Mouse (Mus musculus) liver, embryonic 16.5 days (tissue): Measurements from ENCODE around the gene Elp1. TPM values are rescaled to one million over a fixed set of nuclear protein-coding genes. Genes with fewer than 3 reads are reported as not detected.

Experiments
- ATAC-seq: fragments of 200-750 bp; cut with Nextera tagmentation; 2 replicates; pipeline ENCODE4 v1.8.0; 2017; ENCODE audit warnings: low read depth, mild to moderate bottlenecking, moderate number of reproducible peaks, moderate library complexity
- H3K27ac ChIP-seq: fragments of 300-500 bp; sonication (generic); 2 replicates; pipeline ENCODE4 v1.5.1; 2014; ENCODE audit warnings: mild to moderate bottlenecking, low read length
- H3K27me3 ChIP-seq: fragments of 300-500 bp; sonication (generic); 2 replicates; pipeline ENCODE4 v1.6.1; 2014; ENCODE audit warnings: low read depth, low read length, mixed read lengths; ENCODE audit not compliant: control insufficient read depth, insufficient read depth
- H3K36me3 ChIP-seq: fragments of 300-500 bp; sonication (generic); 2 replicates; pipeline ENCODE4 v1.6.1; 2014; ENCODE audit warnings: mild to moderate bottlenecking; ENCODE audit not compliant: control insufficient read depth, insufficient read depth
- H3K4me1 ChIP-seq: fragments of 300-500 bp; sonication (generic); 2 replicates; pipeline ENCODE4 v1.6.1; 2014; ENCODE audit warnings: low read depth, low read length, mixed read lengths; ENCODE audit not compliant: control insufficient read depth
- H3K4me2 ChIP-seq: fragments of 300-500 bp; sonication (generic); 2 replicates; pipeline ENCODE4 v1.6.1; 2014; ENCODE audit warnings: low read depth, low read length, mixed read lengths
- H3K4me3 ChIP-seq: fragments of 300-500 bp; sonication (generic); 2 replicates; pipeline ENCODE4 v1.5.1; 2014; ENCODE audit warnings: low read depth, mild to moderate bottlenecking, low read length
- H3K9ac ChIP-seq: fragments of 300-500 bp; sonication (generic); 2 replicates; pipeline ENCODE4 v1.6.1; 2014; ENCODE audit warnings: low read depth, low read length
- H3K9me3 ChIP-seq: fragments of 300-500 bp; sonication (generic); replicated peaks from 2 replicates; pipeline ENCODE4 v1.6.1; 2016; ENCODE audit warnings: low read length; ENCODE audit not compliant: control insufficient read depth
- WGBS: fragments of 180-500 bp; shearing (Covaris S2); extraction: QIAGEN DNeasy Blood & Tissue Kit; methylation state at CpG from one replicate; pipeline ENCODE4 v1.1.7; 2014; ENCODE audit not compliant: insufficient replicate concordance; 5-methylcytosine and 5-hydroxymethylcytosine counted together
- polyA plus RNA-seq: library from polyadenylated mRNA; unstranded; fragments of >200 nt; fragmentation: Nextera tagmentation; extraction: Ambion mirVana; gene quantifications from 2 replicates; pipeline ENCODE4 v1.2.1, GENCODE M21; 2015

The Elp1 gene
- polyA plus RNA-seq, 1 experiment from 2014 or later = 10.9 TPM

GRCm38 (mm10) chr4:56756021-56756420 is 46.1 kb downstream of the Elp1 start:
- Histone ChIP-seq H3K36me3 (peaks cover 18% of the 10 kb centered on the region), H3K4me1 (no peaks in the 10 kb centered on the region), H3K9ac (no peak overlapping the region), H3K27ac (no peak overlapping the region), H3K27me3 (no peaks in the 10 kb centered on the region), H3K4me3 (no peak overlapping the region), H3K9me3 (no peaks in the 10 kb centered on the region), H3K4me2 (no peak overlapping the region)
- ATAC-seq = no peak
- WGBS = 75% methylated on average over 5 of the region's 5 CpGs

GRCm38 (mm10) chr4:56747456-56747855 is 54.7 kb downstream of the Elp1 start:
- Histone ChIP-seq H3K36me3 (peaks cover 17% of the 10 kb centered on the region), H3K4me2 (no peak overlapping the region), H3K9me3 (no peaks in the 10 kb centered on the region), H3K27ac (no peak overlapping the region), H3K27me3 (no peaks in the 10 kb centered on the region), H3K9ac (no peak overlapping the region), H3K4me1 (no peaks in the 10 kb centered on the region), H3K4me3 (no peak overlapping the region)
- ATAC-seq = no peak
- WGBS = 79% methylated on average over 9 of the region's 9 CpGs

- no peak overlapping the region for H3K9ac ChIP-seq
- no peaks in the 10 kb centered on the region for H3K4me1 ChIP-seq
- H3K9me3 ChIP-seq = no peaks in the 10 kb centered on the region
- no peak overlapping the region for H3K4me2 ChIP-seq
- ATAC-seq = no peak
- peaks cover 12% of the 10 kb centered on the region; the same call in 1 of the 2 replicates for H3K36me3 ChIP-seq
- no peak overlapping the region for H3K4me3 ChIP-seq
- WGBS = 76% methylated on average over 2 of the region's 2 CpGs
- no peak overlapping the region for H3K27ac ChIP-seq
- H3K27me3 ChIP-seq = no peaks in the 10 kb centered on the region
Observed at GRCm38 (mm10) chr4:56746345-56746744, 55.8 kb downstream of the Elp1 start.

GRCm38 (mm10) chr4:56743363-56744195 is 58.6 kb downstream of the Elp1 start, which contains the start of gene Actl7a:
Actl7a (plus strand) TSS chr4:56743413.
- Histone ChIP-seq H3K4me2 (no peak within 1 kb of the TSS), H3K9ac (no peak within 1 kb of the TSS), H3K4me1 (no peaks in the 10 kb centered on the region), H3K9me3 (no peaks in the 10 kb centered on the region), H3K4me3 (no peak within 1 kb of the TSS), H3K27ac (no peak within 1 kb of the TSS), H3K27me3 (no peaks in the 10 kb centered on the region), H3K36me3 (peaks cover 2% of the 10 kb centered on the region; the same call in 1 of the 2 replicates)
- 83% methylated on average over 21 of the region's 21 CpGs for WGBS
- ATAC-seq = no peak

- Histone ChIP-seq H3K27me3 (no peaks in the 10 kb centered on the region), H3K36me3 (peaks cover 2% of the 10 kb centered on the region; the same call in 1 of the 2 replicates), H3K9me3 (no peaks in the 10 kb centered on the region), H3K4me1 (no peaks in the 10 kb centered on the region), H3K9ac (no peak overlapping the region), H3K4me2 (no peak overlapping the region), H3K4me3 (no peak overlapping the region), H3K27ac (no peak overlapping the region)
- ATAC-seq = no peak
- 67% methylated on average over 4 of the region's 4 CpGs for whole genome bisulfite sequencing
Observed at GRCm38 (mm10) chr4:56742698-56743097, 59.4 kb downstream of the Elp1 start.

- Histone ChIP-seq H3K9me3 (no peaks in the 10 kb centered on the region), H3K27ac (no peak within 1 kb of the TSS), H3K36me3 (no peaks in the 10 kb centered on the region), H3K4me1 (no peaks in the 10 kb centered on the region), H3K4me3 (no peak within 1 kb of the TSS), H3K4me2 (no peak within 1 kb of the TSS), H3K27me3 (no peaks in the 10 kb centered on the region), H3K9ac (no peak within 1 kb of the TSS)
- ATAC-seq = no peak
- WGBS = 77% methylated on average over 13 of the region's 13 CpGs
Observed at GRCm38 (mm10) chr4:56741041-56741493, 61.1 kb downstream of the Elp1 start, which contains the start of gene Actl7b. Actl7b (minus strand) TSS chr4:56741443.

- no peaks in the 10 kb centered on the region for H3K4me1 ChIP-seq
- no peaks in the 10 kb centered on the region for H3K36me3 ChIP-seq
- WGBS = 87% methylated on average over 20 of the region's 20 CpGs
- ATAC-seq = no peak
- no peak overlapping the region for H3K9ac ChIP-seq
- H3K4me2 ChIP-seq = no peak overlapping the region
- no peak overlapping the region for H3K27ac ChIP-seq
- H3K9me3 ChIP-seq = no peaks in the 10 kb centered on the region
- H3K4me3 ChIP-seq = no peak overlapping the region
- no peaks in the 10 kb centered on the region for H3K27me3 ChIP-seq
Observed at GRCm38 (mm10) chr4:56740611-56741010, 61.5 kb downstream of the Elp1 start.

- H3K27me3 ChIP-seq = no peaks in the 10 kb centered on the region
- 72% methylated on average over 18 of the region's 18 CpGs for WGBS
- H3K4me1 ChIP-seq = no peaks in the 10 kb centered on the region
- no peak within 1 kb of the TSS for H3K27ac ChIP-seq
- H3K9ac ChIP-seq = no peak within 1 kb of the TSS
- ATAC-seq = no peak
- H3K4me3 ChIP-seq = no peak within 1 kb of the TSS
- H3K4me2 ChIP-seq = no peak within 1 kb of the TSS
- no peaks in the 10 kb centered on the region for H3K9me3 ChIP-seq
- no peaks in the 10 kb centered on the region for H3K36me3 ChIP-seq
Observed at GRCm38 (mm10) chr4:56740020-56740485, 62.1 kb downstream of the Elp1 start, which contains the start of gene Gm26657. Gm26657 (plus strand) TSS chr4:56740070.

GRCm38 (mm10) chr4:56725839-56726238 is 76.3 kb downstream of the Elp1 start:
- H3K9me3 ChIP-seq = no peaks in the 10 kb centered on the region
- no peak overlapping the region for H3K4me2 ChIP-seq
- H3K36me3 ChIP-seq = no peaks in the 10 kb centered on the region
- H3K4me1 ChIP-seq = no peaks in the 10 kb centered on the region
- no peak overlapping the region for H3K4me3 ChIP-seq
- ATAC-seq = no peak
- WGBS = 50% methylated on average over 8 of the region's 8 CpGs
- H3K27me3 ChIP-seq = no peaks in the 10 kb centered on the region
- no peak overlapping the region for H3K9ac ChIP-seq
- no peak overlapping the region for H3K27ac ChIP-seq
